ENCODE assay signal across 8 mouse cellular contexts in the genomic region with DNA sequence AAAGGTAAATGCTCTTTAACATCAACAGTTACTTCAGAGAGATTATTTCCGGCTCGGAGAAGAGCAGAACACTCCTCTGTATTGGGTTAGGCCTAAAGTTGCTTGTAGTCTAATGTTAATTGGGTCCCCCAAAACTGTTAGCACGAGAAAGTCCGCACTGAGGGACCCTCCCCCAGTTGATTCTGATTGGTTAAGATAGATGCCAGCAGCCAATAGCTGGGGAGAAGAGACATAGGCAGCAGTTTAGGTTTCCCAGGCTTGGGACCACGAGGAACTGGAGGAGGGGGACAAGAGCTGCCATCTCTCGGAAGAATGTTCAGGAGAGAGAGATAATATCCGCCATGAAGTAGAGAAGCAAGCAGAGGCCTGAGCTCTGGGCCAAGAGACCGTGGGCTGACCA. TPM values are rescaled to one million over a fixed set of nuclear protein-coding genes. Genes with fewer than 3 reads are reported as not detected.
A peak's percentile ranks its signal among the peaks of the same experiment; 100 is the strongest.
DNase-seq lines count a peak whose midpoint lies in the region; ATAC-seq and TF ChIP-seq lines count a peak whose summit lies in the region.

No protein-coding gene starts in this region.

- TF ChIP-seq POLR2A in lung, adult 2 months (IDR thresholded peaks at IDR 0.05; ENCODE audit: borderline replicate concordance, extremely low read depth, low read depth, low read length): no peak

- ATAC-seq in lung, embryonic 16.5 days (ENCODE audit: low read depth): peak; percentile 40; the same call in 1 of the 2 replicates
- no peak for ATAC-seq in hindbrain, embryonic 14.5 days (ENCODE audit: low FRiP score)
- no peak for ATAC-seq in neural tube, embryonic 11.5 days (ENCODE audit: insufficient read depth, low FRiP score, low TSS enrichment)

- H3K27ac ChIP-seq in lung, embryonic 16.5 days (ENCODE audit: low read length): no peak overlapping the region
- no peak overlapping the region for H3K27ac ChIP-seq in hindbrain, embryonic 14.5 days
- no peak overlapping the region for H3K27ac ChIP-seq in neural tube, embryonic 11.5 days (ENCODE audit: low read depth, low read length)

- H3K9ac ChIP-seq in lung, embryonic 16.5 days (ENCODE audit: low read length): no peak overlapping the region
- no peak overlapping the region for H3K9ac ChIP-seq in hindbrain, embryonic 14.5 days
- no peak overlapping the region for H3K9ac ChIP-seq in neural tube, embryonic 11.5 days (ENCODE audit: low read length)

- no peaks in the 10 kb centered on the region for H3K9me3 ChIP-seq in lung, embryonic 16.5 days (ENCODE audit: control insufficient read depth, low read length)
- H3K9me3 ChIP-seq in hindbrain, embryonic 14.5 days (ENCODE audit: control insufficient read depth, low read length): no peaks in the 10 kb centered on the region
- no peaks in the 10 kb centered on the region for H3K9me3 ChIP-seq in neural tube, embryonic 11.5 days (ENCODE audit: control insufficient read depth, low read length)

- TF ChIP-seq CTCF in lung, adult 2 months (IDR thresholded peaks at IDR 0.05; ENCODE audit: insufficient read depth, low read length): no peak

- H3K27me3 ChIP-seq in lung, embryonic 16.5 days (ENCODE audit: control insufficient read depth, insufficient read depth, low read depth, low read length): no peaks in the 10 kb centered on the region
- no peaks in the 10 kb centered on the region for H3K27me3 ChIP-seq in hindbrain, embryonic 14.5 days (ENCODE audit: control insufficient read depth, insufficient read depth, low read length)
- H3K27me3 ChIP-seq in neural tube, embryonic 11.5 days (ENCODE audit: control insufficient read depth, insufficient read depth, low read length): no peaks in the 10 kb centered on the region

- H3K4me3 ChIP-seq in lung, embryonic 16.5 days (ENCODE audit: low read length): 0 out of 2 replicates have a peak overlapping the region, but pooled peaks have one; percentile 2
- no peak overlapping the region for H3K4me3 ChIP-seq in lung, adult 2 months (replicated peaks; ENCODE audit: extremely low read depth, low read depth, low read length)
- H3K4me3 ChIP-seq in hindbrain, embryonic 14.5 days (replicated peaks; ENCODE audit: low read length): no peak overlapping the region
- H3K4me3 ChIP-seq in neural tube, embryonic 11.5 days (ENCODE audit: low read depth, low read length): no peak overlapping the region

- H3K4me2 ChIP-seq in lung, embryonic 16.5 days (ENCODE audit: low read depth, low read length): peak overlapping the region; percentile 25; the same call in 1 of the 2 replicates
- H3K4me2 ChIP-seq in hindbrain, embryonic 14.5 days (replicated peaks): peak overlapping the region; percentile 33
- H3K4me2 ChIP-seq in neural tube, embryonic 11.5 days (ENCODE audit: low read depth): peak overlapping the region; percentile 9; the same call in 1 of the 2 replicates

- 27% methylated on average over 8 of the region's 8 CpGs for WGBS in lung, embryonic 16.5 days
- 49% methylated on average over 8 of the region's 8 CpGs for WGBS in lung, adult 2 months
- 42% methylated on average over 8 of the region's 8 CpGs for WGBS in hindbrain, embryonic 14.5 days
- WGBS in neural tube, embryonic 11.5 days: 42% methylated on average over 8 of the region's 8 CpGs

- no peak for DNase-seq in lung, adult 2 months
- peak; percentile 58 for DNase-seq in embryo, embryonic 10.5 days (ENCODE audit: low spot score)
- DNase-seq in hindbrain, embryonic 14.5 days (ENCODE audit: low spot score): no peak
- DNase-seq in neural tube, embryonic 11.5 days (ENCODE audit: low spot score): no peak
- DNase-seq in cerebellum, adult 9-11 months: no peak
- DNase-seq in ovary, postnatal 36 days (ENCODE audit: low spot score): no peak
- DNase-seq in kidney, adult 9 months: no peak

- H3K36me3 ChIP-seq in lung, embryonic 16.5 days (ENCODE audit: control insufficient read depth, insufficient read depth, low read length): no peaks in the 10 kb centered on the region
- no peaks in the 10 kb centered on the region for H3K36me3 ChIP-seq in hindbrain, embryonic 14.5 days (replicated peaks; ENCODE audit: control insufficient read depth, insufficient read depth)
- H3K36me3 ChIP-seq in neural tube, embryonic 11.5 days (ENCODE audit: control insufficient read depth, insufficient read depth, low read length): no peaks in the 10 kb centered on the region

- 0 out of 2 replicates have a peak, but pooled peaks cover 2% of the 10 kb centered on the region for H3K4me1 ChIP-seq in lung, embryonic 16.5 days (replicated peaks; ENCODE audit: control insufficient read depth, insufficient read depth, low read length)
- H3K4me1 ChIP-seq in lung, adult 2 months (ENCODE audit: control insufficient read depth, insufficient read depth, low read length): peaks cover 3% of the 10 kb centered on the region; the same call in 1 of the 2 replicates
- H3K4me1 ChIP-seq in hindbrain, embryonic 14.5 days (replicated peaks; ENCODE audit: control insufficient read depth, insufficient read depth, low read length): no peaks in the 10 kb centered on the region
- H3K4me1 ChIP-seq in neural tube, embryonic 11.5 days (ENCODE audit: control insufficient read depth, insufficient read depth, low read length): no peaks in the 10 kb centered on the region

RNA-seq across cellular contexts. Expression of a gene that starts 28.5 kb away (rescaled TPM):
- polyA plus RNA-seq in lung, embryonic 16.5 days (2015; fragmentation: Nextera tagmentation; extraction: Ambion mirVana): 5.3 and 5.6 TPM in 2 replicates
- 8.2 and 9.9 TPM in 2 replicates for polyA plus RNA-seq in lung, adult 2 months (2012; rRNA removed)
- polyA plus RNA-seq in hindbrain, embryonic 14.5 days (2014; fragmentation: Nextera tagmentation; extraction: Ambion mirVana): 38.3 and 39.4 TPM in 2 replicates
- 15.1 TPM in 2 replicates for polyA plus RNA-seq in neural tube, embryonic 11.5 days (2014; fragmentation: Nextera tagmentation; extraction: Ambion mirVana)
